Mouse (Mus musculus) testis, adult 2 months (tissue): ENCODE measurements around the gene Taar9.

Experiments used
- CTCF ChIP-seq: fragments of 200-500 bp; IDR thresholded peaks from 2 replicates; pipeline ENCODE4 v1.5.1; 2012; ENCODE audit warnings: low read depth, mild to moderate bottlenecking, inconsistent platforms, low read length, moderate library complexity; ENCODE audit not compliant: control insufficient read depth, insufficient read depth, insufficient replicate concordance
- POLR2A ChIP-seq: fragments of 200-500 bp; IDR thresholded peaks from 2 replicates; pipeline ENCODE4 v1.6.1; 2012; ENCODE audit warnings: low read depth, mild to moderate bottlenecking, inconsistent platforms, low read length, moderate library complexity; ENCODE audit not compliant: control insufficient read depth

GRCm38 (mm10) chr10:24150086-24150485 lies 40.8 kb upstream of the Taar9 start:
- TF ChIP-seq POLR2A, result no peak
- no peak for TF ChIP-seq CTCF
